Mouse (Mus musculus) lung, adult 2 months (tissue): ENCODE results near the gene Zfhx3.

ENCODE experiments used
- CTCF ChIP-seq: fragments of 200-500 bp; IDR thresholded peaks from 2 replicates; pipeline ENCODE4 v1.5.1; 2011; ENCODE audit warnings: mild to moderate bottlenecking, low read length, control low read depth; ENCODE audit not compliant: insufficient read depth
- POLR2A ChIP-seq: fragments of 200-500 bp; IDR thresholded peaks from 2 replicates; pipeline ENCODE4 v1.6.1; 2011; ENCODE audit warnings: low read depth, mild to moderate bottlenecking, control low read depth, low read length, borderline replicate concordance; ENCODE audit errors: extremely low read depth

GRCm38 (mm10) chr8:108234481-108234880, 292.0 kb downstream of the Zfhx3 start:
- TF ChIP-seq POLR2A (no peak), CTCF (no peak)
